Mouse (Mus musculus): Measurements from ENCODE around the gene Fgd1.

Gene Fgd1

DNA sequence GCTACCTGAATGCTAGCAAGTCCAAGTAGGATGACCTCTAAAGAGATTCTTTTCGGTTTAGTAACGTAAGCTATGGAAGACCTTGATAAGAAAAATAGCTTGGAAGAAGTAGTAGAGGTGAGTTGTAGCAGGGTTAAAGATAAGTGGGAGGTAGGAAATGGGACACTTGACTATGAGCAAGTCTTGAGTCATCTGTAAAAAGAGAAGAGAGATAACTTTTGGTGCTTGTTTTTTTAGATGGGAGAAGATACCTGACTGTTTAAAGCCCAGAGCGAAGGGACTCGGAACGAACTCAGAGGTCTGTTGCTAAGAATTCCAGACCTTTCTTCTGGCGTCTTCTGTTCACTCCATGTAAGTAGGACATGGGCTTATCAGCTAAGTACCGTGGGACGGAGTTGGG is at the start of gene Fgd1:
Fgd1 (plus strand) TSS at position 301 of the 400 bp plus-strand sequence.
- DNase-seq (ENCODE audit: low read depth, low spot score), result no peak

- no peak for DNase-seq (ENCODE audit: low read depth, low spot score)
Measured at GRCm38 (mm10) chrX:150996775-150997174, 49.2 kb upstream of the Fgd1 start.

GRCm38 (mm10) chrX:151016938-151017877 is 28.7 kb upstream of the Fgd1 start, which contains the start of gene Gnl3l:
Gene Gnl3l (minus strand): TSS chrX:151017322.
- peak; percentile 95 for DNase-seq (ENCODE audit: low read depth, low spot score)

DNA sequence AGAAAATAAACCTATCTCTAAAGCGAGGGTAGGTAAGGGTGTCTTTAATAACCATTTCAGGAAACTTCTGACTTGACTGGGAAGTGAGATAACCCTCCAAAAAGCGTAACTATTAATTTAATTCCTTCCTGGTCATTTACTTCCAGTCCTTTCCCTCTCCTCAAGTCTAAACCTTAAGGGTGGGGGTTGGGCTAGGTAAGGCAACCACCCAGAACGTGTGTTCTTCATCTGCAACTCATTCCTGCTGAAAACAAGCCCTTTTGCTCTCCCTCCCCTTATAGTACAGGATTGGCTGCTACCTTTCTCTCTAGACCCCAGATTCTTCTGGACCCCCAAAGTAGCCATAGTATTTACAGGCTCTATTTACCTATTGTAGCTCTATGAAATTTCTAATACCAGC is 28.1 kb upstream of the Fgd1 start:
- DNase-seq (ENCODE audit: low read depth, low spot score), result peak; percentile 20

- no peak for DNase-seq (ENCODE audit: low read depth, low spot score)
Measured at GRCm38 (mm10) chrX:151018798-151019197, 27.2 kb upstream of the Fgd1 start.

GRCm38 (mm10) chrX:151031400-151031799 is 14.6 kb upstream of the Fgd1 start:
- DNase-seq (ENCODE audit: low read depth, low spot score), result no peak

DNA sequence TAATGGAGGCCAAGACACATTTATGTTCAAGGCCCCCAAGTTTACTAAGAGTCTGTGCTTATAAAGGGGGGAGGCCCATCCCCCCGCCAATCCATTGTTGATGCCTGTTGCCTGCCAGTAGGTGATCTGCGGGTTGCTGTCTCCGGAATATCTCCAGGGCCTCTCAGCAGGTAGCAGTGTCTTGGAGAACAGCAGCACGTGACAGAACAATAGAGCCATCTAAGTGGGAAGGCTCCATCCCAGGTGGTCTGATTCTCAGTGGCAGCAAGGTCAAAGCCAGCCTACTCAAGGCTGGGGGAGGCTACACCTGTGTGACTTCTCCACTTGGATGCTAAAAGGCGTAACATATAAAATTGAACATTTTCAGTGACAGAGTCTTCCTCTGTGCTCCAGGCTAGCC is 4.7 kb upstream of the Fgd1 start:
- no peak for DNase-seq (ENCODE audit: low read depth, low spot score)

GRCm38 (mm10) chrX:151046321-151046720 is 371 bp downstream of the Fgd1 start:
- no peak for DNase-seq (ENCODE audit: low read depth, low spot score)

DNA sequence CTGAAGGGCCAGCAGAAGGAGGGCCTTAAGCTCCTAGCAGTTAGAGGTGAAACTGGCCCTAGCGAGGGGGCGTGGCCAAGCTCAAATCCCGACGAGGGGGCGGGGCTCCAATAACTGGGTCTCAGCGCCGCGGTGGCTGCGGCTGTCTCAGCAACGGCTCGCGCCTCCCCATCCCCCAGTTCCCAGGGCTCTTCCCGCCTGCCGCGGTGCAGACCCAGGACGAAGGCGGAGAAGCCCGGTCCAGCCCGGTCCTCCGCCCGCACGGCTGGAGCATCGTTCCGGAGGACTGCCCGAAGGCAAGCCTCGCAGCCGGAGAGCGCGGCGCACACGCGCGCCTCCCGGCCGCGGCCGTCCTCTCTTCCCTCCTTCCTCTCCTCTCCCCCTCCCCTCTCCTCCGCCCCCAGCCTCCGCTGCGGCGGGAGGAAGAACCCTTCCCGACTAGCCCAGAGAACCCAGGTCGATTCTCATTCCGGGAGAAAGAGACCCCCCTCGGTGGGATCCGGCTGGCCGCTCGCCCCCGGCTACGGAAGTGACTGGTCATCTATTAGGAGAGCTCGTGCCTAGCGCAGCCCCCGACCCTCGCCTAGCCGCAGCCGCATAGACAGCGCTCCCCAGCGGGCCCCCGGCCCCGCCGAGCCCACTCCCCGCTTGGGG is 954 bp downstream of the Fgd1 start:
- peak; percentile 61 for DNase-seq (ENCODE audit: low read depth, low spot score)

DNA sequence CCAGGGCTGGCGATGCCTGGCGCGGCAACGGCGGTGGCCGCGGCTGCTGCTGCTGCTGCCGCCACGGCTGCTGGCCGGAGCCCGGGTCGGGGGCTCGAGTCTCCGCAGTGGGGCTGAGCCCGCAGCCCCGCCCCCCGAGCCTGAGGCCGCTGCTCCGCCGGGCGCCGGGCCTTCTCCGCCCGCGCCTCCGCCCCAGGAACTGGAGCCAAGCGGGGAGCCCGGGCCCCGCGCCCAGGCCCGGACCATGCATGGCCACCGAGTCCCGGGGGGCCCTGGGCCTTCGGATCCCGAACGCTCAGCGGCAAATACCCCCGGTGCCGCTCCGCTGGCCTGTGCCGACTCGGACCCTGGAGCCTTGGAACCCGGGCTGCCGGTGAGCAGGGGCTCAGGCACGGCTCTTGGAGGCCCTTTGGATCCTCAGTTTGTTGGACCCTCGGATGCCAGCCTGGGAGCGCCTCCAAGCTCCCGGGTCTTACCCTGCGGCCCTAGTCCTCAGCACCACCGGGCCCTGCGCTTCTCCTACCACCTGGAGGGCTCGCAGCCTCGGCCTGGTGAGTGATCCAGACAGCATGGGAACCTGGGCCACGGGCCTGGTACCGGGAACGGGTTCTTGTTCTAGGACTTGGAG is 1.6 kb downstream of the Fgd1 start:
- peak; percentile 11 for DNase-seq (ENCODE audit: low read depth, low spot score)

DNA sequence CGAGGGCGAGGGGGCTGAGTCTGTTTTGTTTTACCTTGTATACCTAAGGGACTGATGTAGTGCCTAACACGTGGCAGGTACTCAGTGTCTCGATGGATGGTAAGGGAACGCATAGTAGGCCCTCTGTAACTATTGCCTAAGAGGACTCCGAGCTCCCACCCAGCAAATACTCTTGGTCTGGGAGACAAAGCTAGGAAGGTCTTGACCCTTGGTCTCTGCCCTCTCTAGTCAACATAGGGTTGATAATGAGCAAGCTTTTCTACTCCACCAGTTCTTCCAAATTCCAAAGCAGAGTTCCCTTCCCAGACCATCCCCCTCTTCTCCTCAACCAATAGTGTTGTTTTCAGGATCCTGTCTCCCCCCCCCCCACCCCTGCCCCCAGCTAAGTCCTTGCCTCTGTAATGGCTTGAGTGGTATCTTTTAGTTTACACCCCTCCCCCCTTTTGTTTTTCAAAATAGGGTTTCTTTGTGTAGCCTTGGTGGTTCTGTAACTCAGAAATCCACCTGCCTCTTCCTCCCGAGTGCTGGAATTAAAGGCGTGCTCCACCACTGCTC is 3.8 kb downstream of the Fgd1 start:
- DNase-seq (ENCODE audit: low read depth, low spot score), result no peak

DNA sequence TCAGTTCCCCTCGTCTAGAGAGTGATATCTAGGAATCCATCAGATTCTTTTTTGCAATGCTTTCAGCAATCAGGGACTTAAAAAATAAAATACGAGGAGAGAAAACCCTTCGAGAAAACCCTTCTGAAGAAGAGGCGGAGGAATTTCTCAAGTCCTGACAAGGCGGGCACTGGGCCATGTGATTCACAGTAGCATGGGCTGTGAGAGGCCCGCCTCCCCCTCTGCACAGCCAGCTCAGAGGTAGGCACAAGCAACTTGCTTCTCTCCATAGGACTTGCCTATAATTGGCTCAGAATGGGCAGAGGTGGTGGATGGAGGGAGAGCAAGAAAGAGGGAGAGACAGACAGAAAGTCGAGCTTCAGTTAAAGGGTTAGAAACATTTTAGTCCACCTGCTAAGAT is 4.4 kb downstream of the Fgd1 start:
- no peak for DNase-seq (ENCODE audit: low read depth, low spot score)

GRCm38 (mm10) chrX:151054489-151054888 is 8.5 kb downstream of the Fgd1 start:
- no peak for DNase-seq (ENCODE audit: low read depth, low spot score)

DNA sequence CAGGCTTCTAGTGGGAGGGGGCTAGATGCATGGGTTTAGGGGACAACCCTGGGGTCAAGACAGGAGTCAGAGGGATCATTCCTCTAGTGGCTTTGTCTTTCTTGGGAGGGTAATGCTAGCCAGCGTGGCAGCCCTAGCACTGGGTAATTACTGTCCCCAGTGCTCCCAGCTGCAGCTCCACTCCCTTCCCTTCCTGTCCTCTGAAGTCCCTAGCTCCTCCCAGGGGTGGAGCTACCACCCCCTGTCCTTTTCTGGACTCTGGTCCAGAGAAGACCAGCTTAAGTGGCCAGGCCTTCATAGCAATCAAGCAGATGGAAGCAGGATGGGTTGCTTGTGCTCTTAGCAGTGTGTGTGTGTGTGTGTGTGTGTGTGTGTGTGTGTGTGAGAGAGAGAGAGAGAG is 9.6 kb downstream of the Fgd1 start:
- DNase-seq (ENCODE audit: low read depth, low spot score), result no peak

DNA sequence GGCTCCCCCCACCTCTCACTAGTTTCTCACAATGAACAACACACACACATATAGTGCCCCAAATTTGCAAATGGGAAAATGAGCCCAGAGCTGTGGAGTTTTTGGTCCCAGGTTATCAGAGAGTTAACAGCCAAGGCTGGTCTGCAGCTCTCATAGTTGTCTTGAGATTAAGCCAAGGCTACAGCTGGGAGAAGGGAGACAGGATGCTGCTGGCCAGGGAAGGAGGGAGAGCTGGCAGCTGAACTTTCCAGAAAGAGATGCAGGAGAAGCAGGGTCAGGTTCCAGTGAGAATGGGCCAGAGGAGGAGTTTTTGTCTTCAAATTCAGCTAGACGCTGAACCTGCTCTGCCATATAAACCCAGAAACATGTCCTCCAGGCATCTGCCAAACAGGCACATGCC is 13.4 kb downstream of the Fgd1 start:
- no peak for DNase-seq (ENCODE audit: low read depth, low spot score)

DNA sequence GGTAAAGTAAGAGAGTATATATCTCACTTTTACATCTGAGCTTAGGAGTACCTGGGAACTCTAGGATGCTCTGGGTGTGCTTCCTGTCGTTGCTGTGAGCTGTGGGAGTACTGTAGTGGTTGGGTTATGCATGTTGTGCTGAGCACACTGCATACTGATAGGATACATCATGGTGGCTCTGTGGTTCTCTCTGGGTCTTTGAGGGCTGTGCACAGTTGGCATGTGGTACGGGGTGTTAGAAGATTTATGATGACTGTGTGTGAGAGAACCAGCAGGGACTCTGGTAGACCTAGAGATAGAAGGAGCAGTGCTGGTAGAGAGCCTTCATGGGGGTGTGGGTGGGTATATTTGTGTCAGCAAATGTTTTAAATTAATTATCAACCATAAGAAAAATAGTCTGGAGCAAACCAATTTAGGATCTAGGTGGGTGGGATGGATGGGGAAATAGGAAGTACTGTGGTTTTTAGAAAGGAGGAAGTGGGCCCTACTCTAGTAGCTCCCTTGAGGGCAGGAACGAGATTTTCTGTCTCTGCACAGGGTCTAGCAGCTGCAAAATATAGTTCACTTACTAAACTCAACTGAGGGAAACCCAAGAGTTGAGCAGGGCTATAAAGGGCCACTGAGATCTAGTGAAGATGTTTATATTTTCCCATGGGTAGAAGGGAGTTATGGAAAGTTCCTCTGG is 15.8 kb downstream of the Fgd1 start:
- DNase-seq (ENCODE audit: low read depth, low spot score), result no peak

DNA sequence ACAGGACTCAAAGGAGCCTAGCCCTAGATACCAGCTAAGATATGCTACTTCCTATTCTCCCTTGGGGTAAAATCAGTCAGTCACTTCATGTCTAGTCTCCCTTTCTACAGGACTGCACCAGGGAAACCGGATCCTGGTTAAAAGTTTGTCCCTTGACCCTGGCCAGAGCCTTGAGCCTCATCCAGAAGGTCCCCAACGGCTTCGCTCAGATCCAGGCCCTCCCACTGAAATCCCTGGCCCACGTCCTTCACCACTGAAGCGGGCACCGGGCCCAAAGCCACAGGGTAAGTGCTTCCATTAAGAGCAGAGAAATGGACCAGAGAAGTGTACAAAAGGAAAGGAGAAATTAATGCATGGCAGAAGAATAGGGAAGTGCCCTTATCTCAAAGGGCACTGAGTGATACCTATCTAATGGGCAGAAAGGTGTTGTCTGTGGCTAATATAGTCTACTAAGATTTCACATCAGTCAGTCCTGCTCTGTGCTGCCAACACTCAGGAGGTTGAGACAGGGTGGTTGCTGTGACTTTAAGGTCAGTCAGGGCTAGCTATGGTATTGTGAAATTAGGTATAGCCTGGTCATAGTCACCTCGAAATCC is 20.2 kb downstream of the Fgd1 start:
- no peak for DNase-seq (ENCODE audit: low read depth, low spot score)

- DNase-seq (ENCODE audit: low read depth, low spot score), result no peak
Measured at GRCm38 (mm10) chrX:151067876-151068275, 21.9 kb downstream of the Fgd1 start.

DNA sequence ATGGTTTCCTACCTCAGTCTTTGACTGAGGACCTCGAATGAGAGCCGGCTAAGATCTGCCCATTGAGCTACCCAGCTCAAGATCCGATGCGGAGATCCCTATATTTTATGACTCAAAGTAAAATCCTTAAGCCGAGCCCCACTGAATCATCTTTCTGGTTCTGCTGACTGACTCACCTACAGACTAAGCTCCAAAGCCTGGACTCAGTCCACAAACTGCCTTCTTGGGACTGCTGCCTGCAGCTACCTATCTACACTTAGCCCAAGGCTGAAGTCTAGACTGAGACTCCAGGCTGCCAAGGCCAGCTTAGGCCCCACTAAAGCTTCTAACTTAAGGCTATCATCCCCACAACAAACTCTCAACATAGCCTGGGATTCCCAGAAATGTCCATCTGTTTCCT is 30.1 kb downstream of the Fgd1 start:
- no peak for DNase-seq (ENCODE audit: low read depth, low spot score)

DNA sequence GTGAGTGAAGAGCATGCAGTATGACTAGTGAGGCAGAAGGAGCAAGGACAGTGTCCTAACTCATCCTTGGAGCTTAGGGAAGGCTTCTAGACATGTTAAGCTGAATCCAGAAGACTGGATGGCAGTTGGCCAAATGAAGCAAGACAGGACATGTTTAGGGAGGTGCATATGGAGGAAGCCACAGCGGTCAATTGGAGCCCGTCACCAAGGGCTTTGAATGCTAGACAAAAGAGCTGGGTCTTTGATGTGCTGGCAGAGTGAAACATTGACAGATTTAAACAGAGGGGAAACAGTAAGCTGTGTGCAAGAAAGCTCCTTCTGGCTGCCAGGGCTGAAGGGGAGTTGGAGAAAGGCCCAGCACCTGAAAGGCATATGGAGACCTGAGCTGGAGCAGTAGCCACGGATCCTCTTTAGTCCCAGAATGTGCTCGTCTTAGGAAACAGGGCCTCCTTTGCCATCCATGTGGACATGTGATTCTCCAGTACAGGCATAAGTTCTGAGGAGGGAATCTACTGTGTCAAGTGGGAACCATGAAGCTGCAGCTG is 31.1 kb downstream of the Fgd1 start:
- no peak for DNase-seq (ENCODE audit: low read depth, low spot score)

DNA sequence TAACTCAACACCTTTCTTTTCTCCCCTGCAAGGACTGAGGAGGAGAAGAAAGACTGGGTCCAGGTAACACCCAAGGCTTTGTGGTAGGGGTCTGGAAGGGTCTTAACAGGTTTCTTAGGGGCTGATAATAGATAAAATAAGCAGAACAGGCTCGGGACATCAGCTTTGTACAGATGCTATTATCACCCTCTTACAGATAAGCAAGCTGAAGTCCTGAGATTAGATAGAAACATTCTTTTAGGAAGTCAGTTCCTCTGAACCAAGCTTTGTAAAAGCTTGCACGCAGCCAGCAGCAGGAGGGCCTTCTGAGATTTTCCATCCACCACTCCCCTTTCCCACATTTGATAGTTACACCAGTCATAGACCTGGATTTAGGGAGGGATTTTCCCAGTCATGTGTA is 39.6 kb downstream of the Fgd1 start:
- DNase-seq (ENCODE audit: low read depth, low spot score), result no peak

All from CD4-positive, CD25-positive, alpha-beta regulatory T cell, adult 2 months (primary cell).